Mouse (Mus musculus) retina, adult 2 months (tissue): ENCODE results near the gene Ensa.

Source experiments
- DNase-seq: peaks from one replicate; pipeline ENCODE4 v3.0.0-alpha.2; 2012; ENCODE audit warnings: low read depth, low spot score

The Ensa gene

DNA sequence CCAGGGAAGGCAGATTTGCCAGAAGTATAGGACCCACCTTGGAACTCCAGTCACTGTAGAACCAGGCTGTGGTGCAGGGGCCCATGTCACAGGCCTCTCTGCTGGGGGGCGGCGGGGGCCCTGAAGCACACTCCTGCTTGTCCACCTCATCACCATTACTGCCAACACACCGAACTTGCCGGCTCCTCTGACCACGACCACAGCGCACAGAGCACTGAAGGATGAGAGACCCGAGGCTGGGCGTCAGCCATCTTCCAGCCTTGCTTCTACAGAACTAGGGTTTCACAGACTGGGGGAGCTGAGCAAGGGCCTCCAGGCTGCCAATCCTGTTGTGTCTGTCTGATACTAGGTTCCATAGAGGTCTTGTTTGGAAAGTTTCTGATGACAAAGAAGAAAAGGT lies 54.8 kb downstream of the Ensa start:
- no peak for DNase-seq

- no peak for DNase-seq
Measured at GRCm38 (mm10) chr3:95680673-95681072, 55.9 kb downstream of the Ensa start.

- no peak for DNase-seq
Measured at GRCm38 (mm10) chr3:95681365-95681764, 56.6 kb downstream of the Ensa start.
